In genomic region chr5:116231841-116232643, GRCm38 (mm10) we compare ENCODE assay signal across 8 mouse cellular contexts. TPM values are rescaled to one million over a fixed set of nuclear protein-coding genes. Genes with fewer than 3 reads are reported as not detected.
DNase-seq lines count a peak whose midpoint lies in the region; ATAC-seq and TF ChIP-seq lines count a peak whose summit lies in the region.

No protein-coding gene starts in this region.

- no peak overlapping the region for H3K9ac ChIP-seq in intestine, postnatal 0 days (ENCODE audit: low read depth, low read length)

- H3K4me1 ChIP-seq in thymus, adult 2 months (replicated peaks; ENCODE audit: control insufficient read depth, insufficient read depth, low read length) = no peaks in the 10 kb centered on the region
- no peaks in the 10 kb centered on the region for H3K4me1 ChIP-seq in intestine, postnatal 0 days (replicated peaks; ENCODE audit: control insufficient read depth, insufficient read depth, low read length)

- no peak overlapping the region for H3K4me3 ChIP-seq in thymus, adult 2 months (ENCODE audit: control insufficient read depth, insufficient read depth, low read length)
- H3K4me3 ChIP-seq in intestine, postnatal 0 days (ENCODE audit: low read depth, low read length) = no peak overlapping the region

- TF ChIP-seq POLR2A in thymus, adult 2 months (IDR thresholded peaks at IDR 0.05; ENCODE audit: control insufficient read depth, extremely low read depth, insufficient read depth, low read length, poor library complexity) = no peak

- H3K4me2 ChIP-seq in intestine, postnatal 0 days (replicated peaks; ENCODE audit: low read depth) = no peak overlapping the region

- intact Hi-C loops in left cerebral cortex, postnatal 36 days (cut with DNase I) = loop anchor here (2.0 to 10.0 kb wide), 3 partner anchors 245 to 833 kb away; partner anchors contain the start of gene Srrm4

- 39% methylated on average over 19 of the region's 19 CpGs for WGBS in thymus, adult 2 months
- 24% methylated on average over 19 of the region's 19 CpGs for WGBS in intestine, postnatal 0 days

- no peaks in the 10 kb centered on the region for H3K9me3 ChIP-seq in intestine, postnatal 0 days (ENCODE audit: control insufficient read depth)

- no peak for TF ChIP-seq CTCF in thymus, adult 2 months (IDR thresholded peaks at IDR 0.05; ENCODE audit: borderline replicate concordance, control insufficient read depth, extremely low read depth, insufficient read depth, low read length, poor library complexity)
- TF ChIP-seq CTCF in intestine, postnatal 0 days (IDR thresholded peaks at IDR 0.05; ENCODE audit: low read depth) = peak; percentile 86

- peak; percentile 67; the same call in 1 of the 2 replicates for ATAC-seq in frontal cortex, adult (ENCODE audit: low TSS enrichment)
- ATAC-seq in intestine, postnatal 0 days = no peak

- H3K27ac ChIP-seq in thymus, adult 2 months (ENCODE audit: control insufficient read depth, insufficient read depth, low read length) = no peak overlapping the region
- no peak overlapping the region for H3K27ac ChIP-seq in intestine, postnatal 0 days (ENCODE audit: low read depth, low read length)

- no peaks in the 10 kb centered on the region for H3K27me3 ChIP-seq in thymus, adult 2 months (ENCODE audit: control insufficient read depth, insufficient read depth, low read length)
- 0 out of 2 replicates have a peak, but pooled peaks cover 3% of the 10 kb centered on the region for H3K27me3 ChIP-seq in intestine, postnatal 0 days (replicated peaks; ENCODE audit: control insufficient read depth, insufficient read depth, low read length)

- no peaks in the 10 kb centered on the region for H3K36me3 ChIP-seq in thymus, adult 2 months (ENCODE audit: control insufficient read depth, insufficient read depth, low read length)
- H3K36me3 ChIP-seq in intestine, postnatal 0 days (ENCODE audit: control insufficient read depth, insufficient read depth) = no peaks in the 10 kb centered on the region

- peak; percentile 37 for DNase-seq in thymus, adult 2 months
- DNase-seq in thymus, adult 18-20 months = no peak
- peak; percentile 69 for DNase-seq in cerebellum, adult 9-11 months
- DNase-seq in left cerebral cortex, postnatal 36 days (ENCODE audit: low spot score in 2 of 2) = peak; percentile 40 to 63
- peak; percentile 56 for DNase-seq in naive thymus-derived CD4-positive, alpha-beta T cell, adult 2 months (ENCODE audit: low read depth)
- peak; percentile 73 for DNase-seq in thymus, postnatal 4 days

RNA-seq across cellular contexts. Expression of gene Ccdc60, which starts 56.7 kb away (rescaled TPM):
- 0.18 and 0.35 TPM in 2 replicates for polyA plus RNA-seq in thymus, adult 2 months (2012; rRNA removed)
- 0.72 and 0.77 TPM in 2 replicates for polyA plus RNA-seq in intestine, postnatal 0 days (2015; fragmentation: Nextera tagmentation; extraction: Ambion mirVana)
- total RNA-seq in left cerebral cortex, postnatal 36 days (2021) = under 1 TPM; 0.11 to 0.17 TPM

Comparison
In these comparisons a context has a peak if more than half of its experiments do, and no peak if none do; other contexts are left out.
1. DNase-seq: peak in thymus, adult 2 months (single experiment), cerebellum, adult 9-11 months (single experiment), left cerebral cortex, postnatal 36 days (2 of 2), naive thymus-derived CD4-positive, alpha-beta T cell, adult 2 months (single experiment) and thymus, postnatal 4 days (single experiment); none in thymus, adult 18-20 months (0 of 2).